Mouse (Mus musculus) liver, embryonic 15.5 days (tissue): Measurements from ENCODE around the gene Aar2. TPM values are rescaled to one million over a fixed set of nuclear protein-coding genes. Genes with fewer than 3 reads are reported as not detected.

Experiments
- polyA plus RNA-seq: library from polyadenylated mRNA; unstranded; fragments of >200 nt; fragmentation: Nextera tagmentation; extraction: Ambion mirVana; gene quantifications from 2 replicates; pipeline ENCODE4 v1.2.1, GENCODE M21; 2015

Aar2 gene
- polyA plus RNA-seq, 1 experiment from 2014 or later: 12.2 TPM

Other genes with a start within 250 kb of the Aar2 start
- gene Cnbd2, start 235.3 kb upstream of the Aar2 start, polyA plus RNA-seq: 1.9 and 2.0 TPM in 2 replicates
- gene Scand1, start 234.9 kb upstream of the Aar2 start, polyA plus RNA-seq: 26.3 and 28.5 TPM in 2 replicates
- 0.54 and 0.55 TPM in 2 replicates for gene Epb41l1, start 126.7 kb upstream of the Aar2 start, polyA plus RNA-seq
- 10.4 and 11.9 TPM in 2 replicates for gene Dlgap4, start 66.1 kb downstream of the Aar2 start, polyA plus RNA-seq
- gene Myl9, start 227.8 kb downstream of the Aar2 start, polyA plus RNA-seq: 48.1 and 52.7 TPM in 2 replicates